Mouse (Mus musculus) adrenal gland, adult 8-10 months (tissue): ENCODE results near the gene Garnl3. TPM values are rescaled to one million over a fixed set of nuclear protein-coding genes. Genes with fewer than 3 reads are reported as not detected.
A peak's percentile ranks its signal among the peaks of the same experiment; 100 is the strongest.
"Not testable (repeated sequence)": the region's sequence is repeated elsewhere in the genome, so short reads cannot be mapped to it uniquely, and the experiment has no call there.

Experiments used
- DNase-seq: peaks from one replicate; pipeline ENCODE4 v3.0.0; 2022
- total RNA-seq, 4 experiments: library from RNA; stranded (reverse); gene quantifications; 2 replicates each; pipeline ENCODE4 v1.2.4; 2022

Garnl3 gene
- total RNA-seq, 4 experiments from 2014 or later = 12.7 to 29.6 (median 19.1) TPM

GRCm38 (mm10) chr2:33154751-33155372 lies 23.4 kb upstream of the Garnl3 start:
- DNase-seq = peak; percentile 51

GRCm38 (mm10) chr2:33146994-33147393 lies 15.5 kb upstream of the Garnl3 start:
- DNase-seq = no peak

- DNase-seq = no peak
Observed at GRCm38 (mm10) chr2:33143292-33143691, 11.8 kb upstream of the Garnl3 start.

- no peak for DNase-seq
Observed at GRCm38 (mm10) chr2:33138491-33138890, 7.0 kb upstream of the Garnl3 start.

GRCm38 (mm10) chr2:33137731-33138130 lies 6.3 kb upstream of the Garnl3 start:
- DNase-seq = no peak

- no peak for DNase-seq
Observed at GRCm38 (mm10) chr2:33137244-33137643, 5.8 kb upstream of the Garnl3 start.

GRCm38 (mm10) chr2:33136366-33136765 lies 4.9 kb upstream of the Garnl3 start:
- no peak for DNase-seq

GRCm38 (mm10) chr2:33134766-33135490 lies 3.5 kb upstream of the Garnl3 start:
- DNase-seq = no peak

- DNase-seq = no peak
Observed at GRCm38 (mm10) chr2:33132306-33132705, 852 bp upstream of the Garnl3 start.

- peak; percentile 99 for DNase-seq
Observed at GRCm38 (mm10) chr2:33130526-33131483, 649 bp downstream of the Garnl3 start.

- no peak for DNase-seq
Observed at GRCm38 (mm10) chr2:33130141-33130525, 1.3 kb downstream of the Garnl3 start.

- peak; percentile 29 for DNase-seq
Observed at GRCm38 (mm10) chr2:33129696-33130095, 1.8 kb downstream of the Garnl3 start.

- no peak for DNase-seq
Observed at GRCm38 (mm10) chr2:33129005-33129404, 2.4 kb downstream of the Garnl3 start.

GRCm38 (mm10) chr2:33127271-33127670 lies 4.2 kb downstream of the Garnl3 start:
- no peak for DNase-seq

GRCm38 (mm10) chr2:33122856-33123255 lies 8.6 kb downstream of the Garnl3 start:
- no peak for DNase-seq

- DNase-seq = no peak
Observed at GRCm38 (mm10) chr2:33100536-33100935, 30.9 kb downstream of the Garnl3 start.

GRCm38 (mm10) chr2:33097326-33097725 lies 34.1 kb downstream of the Garnl3 start:
- not testable (repeated sequence) for DNase-seq

GRCm38 (mm10) chr2:33095221-33095671 lies 36.2 kb downstream of the Garnl3 start:
- no peak for DNase-seq

GRCm38 (mm10) chr2:33090620-33091520 lies 40.6 kb downstream of the Garnl3 start:
- DNase-seq = no peak

GRCm38 (mm10) chr2:33090033-33090400 lies 41.4 kb downstream of the Garnl3 start:
- DNase-seq = not testable (repeated sequence)

GRCm38 (mm10) chr2:33089356-33090032 lies 42.0 kb downstream of the Garnl3 start:
- DNase-seq = no peak
